Mouse (Mus musculus) myocyte (in vitro differentiated cells): ENCODE results near the gene Gm19684.
"Not testable (repeated sequence)": the region's sequence is repeated elsewhere in the genome, so short reads cannot be mapped to it uniquely, and the experiment has no call there.

ENCODE experiments used
- CEBPB ChIP-seq: IDR thresholded peaks from 2 replicates; pipeline ENCODE4 v1.6.1; 2011; ENCODE audit warnings: mild to moderate bottlenecking, moderate library complexity; ENCODE audit not compliant: poor library complexity, insufficient read depth, severe bottlenecking
- E2F4 ChIP-seq: IDR thresholded peaks from one replicate; pipeline ENCODE4 v1.6.1; 2011; ENCODE audit warnings: mild to moderate bottlenecking, control low read depth, moderate library complexity; ENCODE audit not compliant: insufficient read depth
- MAX ChIP-seq: IDR thresholded peaks from one replicate; pipeline ENCODE4 v1.6.1; 2011; ENCODE audit warnings: low read depth, mild to moderate bottlenecking, control low read depth
- MYOD1 ChIP-seq, 3 experiments: IDR thresholded peaks; one replicate each; pipeline ENCODE4 v1.6.1; 2011; ENCODE audit warnings: control low read depth in 2 of 3, low read depth in 2 of 3, mild to moderate bottlenecking in 2 of 3, moderate library complexity in 1 of 3; ENCODE audit not compliant: insufficient read length in 2 of 3, control insufficient read depth in 1 of 3
- MYOG ChIP-seq, 3 experiments: IDR thresholded peaks; one replicate each; pipeline ENCODE4 v1.6.1; 2011; ENCODE audit warnings: control low read depth in 2 of 3, low read depth in 2 of 3, mild to moderate bottlenecking in 2 of 3; ENCODE audit not compliant: insufficient read length in 2 of 3, control insufficient read depth in 1 of 3, insufficient read depth in 1 of 3
- POLR2A ChIP-seq: IDR thresholded peaks from one replicate; pipeline ENCODE4 v1.6.1; 2011; ENCODE audit warnings: low read depth, mild to moderate bottlenecking, control low read depth, moderate library complexity; ENCODE audit not compliant: insufficient read length
- POLR2AphosphoS2 ChIP-seq: IDR thresholded peaks from one replicate; pipeline ENCODE4 v1.6.1; 2011; ENCODE audit warnings: low read depth, control low read depth; ENCODE audit not compliant: insufficient read length
- REST ChIP-seq: IDR thresholded peaks from one replicate; pipeline ENCODE4 v1.6.1; 2011; ENCODE audit warnings: mild to moderate bottlenecking, control low read depth, moderate library complexity; ENCODE audit not compliant: insufficient read depth, insufficient read length
- SRF ChIP-seq: IDR thresholded peaks from one replicate; pipeline ENCODE4 v1.6.1; 2011; ENCODE audit warnings: low read depth; ENCODE audit not compliant: control insufficient read depth, insufficient read length
- TCF12 ChIP-seq: IDR thresholded peaks from one replicate; pipeline ENCODE4 v1.6.1; 2011; ENCODE audit warnings: mild to moderate bottlenecking, control low read depth; ENCODE audit not compliant: poor library complexity, insufficient read depth, severe bottlenecking
- USF1 ChIP-seq: IDR thresholded peaks from one replicate; pipeline ENCODE4 v1.6.1; 2011; ENCODE audit warnings: low read depth, mild to moderate bottlenecking, control low read depth, moderate library complexity

GRCm38 (mm10) chr17:36176132-36176531, 54.7 kb downstream of the Gm19684 start:
- TF ChIP-seq POLR2AphosphoS2; USF1; MAX; POLR2A; TCF12; MYOG (IDR thresholded peaks at IDR 0.05; ENCODE audit: control insufficient read depth in 1 of 3, insufficient read depth in 1 of 3, insufficient read length in 2 of 3, low read depth in 2 of 3); CEBPB; REST; MYOD1 (IDR thresholded peaks at IDR 0.05; ENCODE audit: control insufficient read depth in 1 of 3, insufficient read length in 2 of 3, low read depth in 2 of 3); E2F4; SRF: not testable (repeated sequence)
